Comparison of ENCODE assay signal across 22 mouse cellular contexts in the genomic region with DNA sequence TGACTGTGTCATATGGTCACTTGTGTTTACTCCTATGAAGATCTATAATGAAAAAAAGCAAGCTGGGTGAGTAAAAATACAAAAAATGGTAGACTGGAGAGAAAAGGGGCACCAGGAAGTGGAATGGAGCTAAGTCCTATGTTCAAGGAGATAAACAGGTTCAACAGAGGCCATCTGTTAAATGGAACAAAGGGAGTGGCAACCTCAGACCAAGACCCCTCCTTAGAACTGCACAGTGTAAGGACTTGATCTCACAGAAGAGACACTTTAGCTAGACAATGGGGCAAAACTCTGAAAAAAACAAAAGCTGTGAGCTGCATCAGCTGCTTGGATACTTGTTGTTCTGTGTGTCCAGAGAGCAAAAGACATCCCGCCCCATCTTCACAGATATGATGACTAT. TPM values are rescaled to one million over a fixed set of nuclear protein-coding genes. Genes with fewer than 3 reads are reported as not detected.
"Had no signal": no experiment of that assay in that cellular context is flagged by ENCODE, and none has a peak within 500 bp of the region (broad histone marks: within the 10 kb centered on the region; RNA-seq: fewer than 3 reads in every experiment).

No protein-coding gene starts in this region.

- H3K4me1 ChIP-seq: lung, embryonic 15.5 days; megakaryocyte, embryonic 14.5 days; midbrain, embryonic 13.5 days; midbrain, embryonic 15.5 days; neural tube, embryonic 12.5 days had no signal

- H3K9me3 ChIP-seq: liver, embryonic 15.5 days; lung, embryonic 15.5 days; midbrain, embryonic 13.5 days; midbrain, embryonic 15.5 days; neural tube, embryonic 12.5 days had no signal

- H3K27ac ChIP-seq: liver, embryonic 15.5 days; lung, embryonic 15.5 days; macrophage; midbrain, embryonic 13.5 days; midbrain, embryonic 15.5 days; neural tube, embryonic 12.5 days had no signal

- H3K4me3 ChIP-seq: liver, embryonic 15.5 days; lung, embryonic 15.5 days; megakaryocyte, embryonic 14.5 days; midbrain, embryonic 13.5 days; midbrain, embryonic 15.5 days; neural tube, embryonic 12.5 days had no signal

- H3K27me3 ChIP-seq: liver, embryonic 15.5 days; lung, embryonic 15.5 days; midbrain, embryonic 13.5 days; midbrain, embryonic 15.5 days; neural tube, embryonic 12.5 days had no signal

- DNase-seq: lung, adult 2 months; lung, postnatal 14 days; lung, postnatal 36 days; right cerebral cortex, postnatal 14 days; thymus, adult 18-20 months; thymus, postnatal 14 days; thymus, postnatal 36 days had no signal

- H3K4me2 ChIP-seq: liver, embryonic 15.5 days; lung, embryonic 15.5 days; midbrain, embryonic 11.5 days; midbrain, embryonic 13.5 days; midbrain, embryonic 15.5 days; neural tube, embryonic 12.5 days had no signal

- H3K36me3 ChIP-seq: lung, embryonic 15.5 days; midbrain, embryonic 13.5 days; midbrain, embryonic 15.5 days; neural tube, embryonic 12.5 days had no signal

- ATAC-seq: lung, postnatal 0 days; midbrain, embryonic 13.5 days; midbrain, embryonic 15.5 days had no signal

- H3K9ac ChIP-seq: liver, embryonic 15.5 days; lung, embryonic 15.5 days; midbrain, embryonic 13.5 days; midbrain, embryonic 15.5 days; neural tube, embryonic 12.5 days had no signal

RNA-seq across cellular contexts. Expression of a gene that starts 19.6 kb away (rescaled TPM):
- polyA plus RNA-seq: liver, embryonic 15.5 days; lung, adult 2 months; lung, embryonic 15.5 days; lung, postnatal 0 days; macrophage; midbrain, embryonic 11.5 days; midbrain, embryonic 13.5 days; midbrain, embryonic 15.5 days; midbrain, postnatal 0 days; neural tube, embryonic 12.5 days; neural tube, embryonic 14.5 days; spleen, adult 2 months; stomach, embryonic 14.5 days; stomach, embryonic 16.5 days; thymus, postnatal 0 days had no signal

RNA-seq across cellular contexts. Expression of a gene that starts 43.5 kb away (rescaled TPM):
- polyA plus RNA-seq: liver, embryonic 15.5 days; lung, adult 2 months; lung, embryonic 15.5 days; lung, postnatal 0 days; macrophage; midbrain, embryonic 11.5 days; midbrain, embryonic 13.5 days; midbrain, embryonic 15.5 days; midbrain, postnatal 0 days; neural tube, embryonic 12.5 days; neural tube, embryonic 14.5 days; spleen, adult 2 months; stomach, embryonic 14.5 days; stomach, embryonic 16.5 days; thymus, postnatal 0 days had no signal
